Mouse (Mus musculus) macrophage (primary cell): Measurements from ENCODE around the gene Fkbp15. TPM values are rescaled to one million over a fixed set of nuclear protein-coding genes. Genes with fewer than 3 reads are reported as not detected.
"Not testable (repeated sequence)": the region's sequence is repeated elsewhere in the genome, so short reads cannot be mapped to it uniquely, and the experiment has no call there.

Experiments
- H3K27ac ChIP-seq: fragments of 350-480 bp; formaldehyde crosslinking; 2 replicates; pipeline ENCODE4 v1.9.0; 2021
- H3K36me3 ChIP-seq: fragments of 350-480 bp; formaldehyde crosslinking; 2 replicates; pipeline ENCODE4 v1.9.0; 2021; ENCODE audit errors: inconsistent target
- H3K4me3 ChIP-seq: fragments of 350-480 bp; formaldehyde crosslinking; 2 replicates; pipeline ENCODE4 v1.9.0; 2021; ENCODE audit errors: inconsistent target
- H3K79me2 ChIP-seq: fragments of 350-480 bp; formaldehyde crosslinking; 2 replicates; pipeline ENCODE4 v1.9.0; 2021; ENCODE audit errors: inconsistent target
- WGBS: methylation state at CpG from one replicate; pipeline ENCODE4 v1.1.7; 2026; ENCODE audit warnings: inconsistent platforms; ENCODE audit not compliant: missing documents; 5-methylcytosine and 5-hydroxymethylcytosine counted together
- polyA plus RNA-seq: library from polyadenylated mRNA; stranded (reverse); fragments of 250-400 nt; gene quantifications from 3 replicates; pipeline ENCODE4 v1.2.4, GENCODE M21; 2018; ENCODE audit warnings: inconsistent platforms

Gene Fkbp15
- polyA plus RNA-seq, 1 experiment from 2014 or later = 171 TPM

DNA sequence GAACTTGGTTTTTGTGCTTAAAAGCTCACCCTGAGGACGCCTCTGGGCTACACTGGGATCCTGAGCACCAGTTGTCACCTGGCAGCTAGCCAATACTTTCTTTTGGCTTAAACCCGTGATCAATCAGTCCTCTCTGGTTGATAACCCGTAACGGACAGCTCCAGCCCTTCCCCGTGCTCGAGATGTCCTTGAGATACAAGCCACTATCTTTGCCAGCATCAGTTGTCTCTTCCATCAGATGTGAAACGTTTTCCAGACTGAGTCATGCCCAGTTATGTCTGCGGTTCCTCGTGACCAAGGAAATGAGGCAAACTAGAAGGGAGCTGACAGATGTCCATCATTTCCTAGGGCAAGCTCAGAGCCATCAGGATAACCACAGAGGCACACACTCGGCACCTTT, 93.2 kb downstream of the Fkbp15 start:
- Histone ChIP-seq H3K79me2 (no peaks in the 10 kb centered on the region), H3K4me3 (no peak overlapping the region), H3K27ac (no peak overlapping the region), H3K36me3 (no peaks in the 10 kb centered on the region)
- 76% methylated on average over 10 of the region's 10 CpGs for WGBS

DNA sequence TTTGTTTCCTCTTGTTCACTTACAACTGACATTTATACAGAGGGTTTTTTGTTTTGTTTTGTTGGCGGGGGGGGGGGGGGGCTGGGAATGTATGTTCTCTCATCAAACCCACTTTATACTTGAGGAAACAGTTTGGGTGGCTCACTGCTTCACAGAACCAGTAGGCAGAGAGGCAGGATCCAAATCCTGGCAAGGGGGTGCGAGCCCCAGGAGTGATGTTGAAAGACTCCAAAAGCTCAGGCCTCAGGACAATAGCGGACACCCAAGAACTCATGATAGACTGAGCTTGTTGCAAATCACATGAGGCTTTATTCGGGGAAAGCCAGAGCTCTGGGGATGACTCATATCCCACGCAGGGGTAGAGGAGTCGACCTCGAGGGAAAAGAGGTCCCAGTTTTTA, 94.3 kb downstream of the Fkbp15 start:
- WGBS = 61% methylated on average over 3 of the region's 7 CpGs
- H3K79me2 ChIP-seq, H3K36me3 ChIP-seq, H3K4me3 ChIP-seq: not testable (repeated sequence)
- H3K27ac ChIP-seq = peak overlapping the region; percentile 44

DNA sequence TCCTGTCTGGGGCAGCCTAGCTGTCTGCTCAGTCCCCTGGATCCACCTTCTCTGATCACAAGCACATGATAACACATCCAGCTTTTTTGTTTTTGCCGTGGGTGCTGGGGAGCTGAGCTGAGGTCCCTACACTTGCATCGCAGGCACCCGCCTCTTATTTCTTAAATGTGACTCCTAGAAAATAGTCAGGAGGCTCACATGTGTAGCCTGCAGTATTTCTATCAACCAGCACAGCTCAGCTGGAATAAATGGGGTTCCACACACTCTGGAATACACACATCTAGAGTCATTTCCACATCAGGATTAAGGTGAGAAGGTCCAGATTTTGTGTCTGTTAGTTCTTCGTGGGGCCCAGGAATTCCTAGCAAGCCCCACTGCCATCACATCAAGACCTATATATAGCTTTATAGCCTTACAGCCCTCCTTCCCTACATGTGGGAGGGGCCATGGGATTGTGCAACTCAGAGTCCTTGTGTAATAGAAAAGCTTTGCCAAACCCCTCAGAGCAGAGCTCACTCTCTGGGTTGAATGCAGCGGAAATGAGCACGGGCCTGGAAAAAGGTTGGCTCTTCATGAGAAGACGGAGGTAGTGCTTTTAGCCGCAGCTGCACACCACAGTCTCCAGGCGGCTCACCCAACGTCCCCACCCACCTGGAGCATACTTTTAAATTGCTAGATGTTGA, 95.1 kb downstream of the Fkbp15 start:
- Histone ChIP-seq H3K4me3 (no peak overlapping the region), H3K36me3 (no peaks in the 10 kb centered on the region), H3K27ac (peak overlapping the region; percentile 44), H3K79me2 (no peaks in the 10 kb centered on the region)
- 32% methylated on average over 10 of the region's 10 CpGs for WGBS

DNA sequence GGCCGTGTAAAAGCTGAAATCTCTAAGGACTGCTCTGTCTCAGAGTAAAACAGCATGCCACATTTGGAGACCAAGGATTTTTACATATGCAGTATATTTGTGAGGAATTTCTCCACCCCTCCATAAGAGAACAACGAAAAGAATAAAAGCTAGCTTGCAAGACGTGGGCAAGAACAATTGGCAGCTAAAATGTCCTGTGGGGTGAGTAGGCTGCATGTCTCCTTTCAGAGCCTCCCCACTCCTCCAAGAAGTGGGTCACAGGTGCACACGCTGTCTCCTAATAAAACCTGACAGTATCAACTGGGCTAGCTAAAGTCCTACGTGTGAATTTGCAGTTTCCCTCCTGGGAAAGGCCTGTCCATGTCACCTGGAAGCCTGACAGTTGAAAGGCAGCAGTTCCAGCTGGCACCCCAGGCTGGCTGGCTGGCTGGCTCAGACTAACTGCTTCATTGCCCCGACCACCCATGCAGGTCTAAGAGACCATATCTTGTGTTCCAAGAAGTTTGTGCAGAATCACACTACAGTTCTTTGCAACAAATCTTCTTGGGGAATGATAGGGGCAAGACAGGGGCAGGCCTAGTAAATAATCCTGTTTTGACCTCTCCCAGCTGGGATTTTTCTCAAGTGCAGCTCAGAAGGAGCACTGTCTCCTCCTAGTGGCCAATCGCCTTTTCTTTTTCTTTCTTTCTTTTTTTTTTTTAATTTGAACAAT, 97.1 kb downstream of the Fkbp15 start:
- H3K27ac ChIP-seq = no peak overlapping the region
- no peak overlapping the region for H3K4me3 ChIP-seq
- WGBS = 62% methylated on average over 6 of the region's 7 CpGs
- H3K79me2 ChIP-seq = no peaks in the 10 kb centered on the region
- H3K36me3 ChIP-seq = no peaks in the 10 kb centered on the region

DNA sequence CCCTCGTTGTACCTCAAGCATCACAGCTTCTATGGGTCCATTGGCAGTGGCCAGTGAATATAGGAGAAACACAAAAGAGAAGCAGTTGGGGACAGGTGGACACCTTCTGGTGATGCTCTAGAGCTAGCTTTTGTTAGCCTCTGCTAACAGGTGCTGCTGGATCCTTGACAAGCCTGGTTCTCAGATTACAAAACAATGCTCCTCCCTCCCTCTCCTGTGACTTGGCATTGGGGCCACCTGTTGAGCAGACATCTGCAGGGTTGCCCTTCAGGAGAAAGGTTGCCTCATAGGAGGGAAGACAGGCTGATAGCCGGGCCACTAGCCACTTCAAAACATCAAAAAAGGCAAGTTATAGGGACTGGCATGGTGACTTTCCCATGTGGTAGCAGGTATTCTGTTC, 98.1 kb downstream of the Fkbp15 start, which contains the start of gene Slc31a2:
TSS of gene Slc31a2 (plus strand) at position 287 of the 400 bp plus-strand sequence.
- Histone ChIP-seq H3K79me2 (no peaks in the 10 kb centered on the region), H3K27ac (no peak within 1 kb of the TSS), H3K36me3 (no peaks in the 10 kb centered on the region), H3K4me3 (no peak within 1 kb of the TSS)
- WGBS = 67% methylated on average over 2 of the region's 2 CpGs

DNA sequence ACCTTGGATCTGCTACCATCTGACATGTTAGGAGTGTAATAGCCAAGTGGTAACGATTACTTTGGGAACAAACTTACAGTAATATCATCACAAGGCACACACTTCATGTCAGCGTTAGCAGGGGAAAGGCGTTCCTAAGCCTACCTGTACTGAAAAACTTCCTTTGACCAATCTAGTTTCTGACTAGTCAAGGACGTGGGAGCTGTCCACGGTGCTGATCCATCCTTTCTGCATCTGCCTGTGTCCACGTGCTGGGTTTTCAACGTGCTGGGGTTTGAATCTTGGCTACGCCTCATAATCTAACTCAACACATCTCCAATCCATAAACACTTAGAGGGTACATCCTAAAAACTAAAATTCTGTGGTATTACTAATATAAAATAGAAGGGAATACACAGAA, 103.4 kb downstream of the Fkbp15 start:
- Histone ChIP-seq H3K4me3 (no peak overlapping the region), H3K27ac (no peak overlapping the region), H3K79me2 (no peaks in the 10 kb centered on the region), H3K36me3 (no peaks in the 10 kb centered on the region)
- 30% methylated on average over 8 of the region's 8 CpGs for WGBS

DNA sequence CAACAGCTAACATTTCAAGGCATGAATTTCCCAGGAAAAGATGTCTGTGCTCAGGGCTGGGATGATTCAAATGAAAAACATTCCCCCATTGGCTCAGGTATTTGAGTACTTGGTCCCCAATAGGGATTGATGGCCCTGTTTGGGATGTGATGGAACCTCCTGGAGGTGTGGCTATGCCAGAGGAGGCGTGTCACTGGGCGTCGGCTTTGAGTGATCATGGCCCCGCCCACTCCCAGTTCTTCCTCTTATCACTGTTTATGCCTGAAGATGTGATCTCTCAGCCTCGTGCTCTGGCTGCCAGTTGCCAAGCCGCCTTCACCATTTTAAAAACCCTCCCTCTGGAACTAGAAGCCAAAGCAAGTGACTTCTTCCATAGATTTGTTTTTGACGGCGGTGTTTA, 105.8 kb downstream of the Fkbp15 start:
- Histone ChIP-seq H3K4me3 (no peak overlapping the region), H3K27ac (no peak overlapping the region), H3K36me3 (no peaks in the 10 kb centered on the region), H3K79me2 (no peaks in the 10 kb centered on the region)
- WGBS = 72% methylated on average over 8 of the region's 8 CpGs

DNA sequence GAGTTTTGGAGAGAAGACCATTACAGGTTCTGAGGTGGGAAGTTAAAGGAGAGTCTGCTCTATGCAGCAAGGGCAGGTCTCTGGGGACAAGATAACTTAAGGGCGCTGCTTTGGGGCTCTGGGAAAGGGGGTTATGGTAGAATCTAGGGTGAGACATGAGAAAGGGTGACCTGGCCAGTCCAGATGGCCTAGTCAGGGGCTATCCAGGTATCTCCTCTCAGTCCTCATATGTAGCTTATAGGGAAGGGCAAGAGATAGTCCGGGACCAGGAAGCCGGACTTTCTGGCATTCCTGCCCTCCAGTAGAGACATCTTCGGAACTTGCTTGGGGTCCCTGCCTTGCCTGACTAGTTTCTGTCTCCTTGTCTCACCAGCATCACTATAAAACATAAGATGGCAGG, 108.6 kb downstream of the Fkbp15 start:
- 99% methylated on average over 4 of the region's 4 CpGs for WGBS
- no peaks in the 10 kb centered on the region for H3K79me2 ChIP-seq
- H3K4me3 ChIP-seq = no peak overlapping the region
- H3K36me3 ChIP-seq = no peaks in the 10 kb centered on the region
- H3K27ac ChIP-seq = no peak overlapping the region

DNA sequence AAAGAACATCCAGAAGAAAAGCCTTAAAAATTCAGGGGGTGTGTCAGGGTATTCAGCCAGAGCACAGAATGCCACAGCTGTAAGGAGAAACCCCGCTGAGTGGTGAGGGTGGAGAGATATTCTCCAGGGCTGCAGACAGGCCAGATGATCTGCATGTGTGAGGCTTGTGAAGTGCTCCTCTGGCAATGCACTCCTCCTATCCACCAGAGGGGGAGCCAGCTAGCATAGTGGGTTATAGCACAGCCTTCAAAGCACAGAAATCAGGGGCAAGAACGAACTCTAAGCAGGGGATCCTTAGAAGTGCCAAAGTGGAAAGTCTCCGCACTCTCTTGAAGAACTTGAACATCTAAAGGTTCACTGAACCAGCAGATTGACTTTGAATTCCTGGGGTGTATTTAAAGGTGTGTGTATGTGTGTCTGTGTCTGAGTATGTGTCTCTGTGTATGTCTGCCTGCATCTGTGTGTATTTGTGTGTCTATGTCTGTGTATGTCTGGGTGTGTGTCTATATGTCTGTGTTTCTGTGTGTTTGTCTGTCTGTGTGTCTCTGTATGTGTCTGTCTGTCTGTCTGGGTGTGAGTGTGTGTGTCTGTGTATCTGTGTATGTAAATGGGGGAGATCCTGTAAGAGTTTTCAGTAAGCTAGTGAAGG, 109.3 kb downstream of the Fkbp15 start:
- Histone ChIP-seq H3K27ac (no peak overlapping the region), H3K79me2 (no peaks in the 10 kb centered on the region), H3K36me3 (no peaks in the 10 kb centered on the region), H3K4me3 (no peak overlapping the region)
- 73% methylated on average over 3 of the region's 3 CpGs for WGBS

Other genes starting within 250 kb of the Fkbp15 start
- not detected in 3 replicates for gene Mup21, start 209.7 kb downstream of the Fkbp15 start, polyA plus RNA-seq
- 0.04 TPM in 1 of 3 replicates, not detected in the others for gene Zfp37, start 129.5 kb downstream of the Fkbp15 start, polyA plus RNA-seq
- gene Slc31a2, start 98.0 kb downstream of the Fkbp15 start, polyA plus RNA-seq = 40.1 to 89.6 TPM (median 57.2 TPM) in 3 replicates
- 73.8 to 99.5 TPM (median 84.1 TPM) in 3 replicates for gene Slc31a1, start 179 bp upstream of the Fkbp15 start, polyA plus RNA-seq
- gene Cdc26, start 48.1 kb upstream of the Fkbp15 start, polyA plus RNA-seq = 50.7 to 54.2 TPM (median 53.2 TPM) in 3 replicates
- gene Prpf4, start 48.2 kb upstream of the Fkbp15 start, polyA plus RNA-seq = 6.8 to 12.3 TPM (median 10.3 TPM) in 3 replicates
- not detected in 3 replicates for gene Rnf183, start 74.7 kb upstream of the Fkbp15 start, polyA plus RNA-seq
- gene Wdr31, start 110.3 kb upstream of the Fkbp15 start, polyA plus RNA-seq = 0.09 TPM in 1 of 3 replicates, not detected in the others
- 0.13 to 0.17 TPM in 2 of 3 replicates, not detected in the other for gene Bspry, start 119.5 kb upstream of the Fkbp15 start, polyA plus RNA-seq
- gene Hdhd3, start 142.9 kb upstream of the Fkbp15 start, polyA plus RNA-seq = 1.3 to 3.1 TPM (median 1.4 TPM) in 3 replicates
- 5.7 to 18.2 TPM (median 8.2 TPM) in 3 replicates for gene Alad, start 159.4 kb upstream of the Fkbp15 start, polyA plus RNA-seq
- 25.5 to 44.3 TPM (median 40.8 TPM) in 3 replicates for gene Pole3, start 164.5 kb upstream of the Fkbp15 start, polyA plus RNA-seq
- gene 4933430I17Rik, start 164.8 kb upstream of the Fkbp15 start, polyA plus RNA-seq = 0.87 to 3.3 TPM (median 2.3 TPM) in 3 replicates
- gene Rgs3, start 199.3 kb upstream of the Fkbp15 start, polyA plus RNA-seq = 12.8 to 17.4 TPM (median 14.9 TPM) in 3 replicates